Mouse (Mus musculus): ENCODE measurements around the gene Mipep. TPM values are rescaled to one million over a fixed set of nuclear protein-coding genes. Genes with fewer than 3 reads are reported as not detected.

Gene Mipep
- polyA plus RNA-seq, 2 experiments, result 13.1 to 21.4 TPM

DNA sequence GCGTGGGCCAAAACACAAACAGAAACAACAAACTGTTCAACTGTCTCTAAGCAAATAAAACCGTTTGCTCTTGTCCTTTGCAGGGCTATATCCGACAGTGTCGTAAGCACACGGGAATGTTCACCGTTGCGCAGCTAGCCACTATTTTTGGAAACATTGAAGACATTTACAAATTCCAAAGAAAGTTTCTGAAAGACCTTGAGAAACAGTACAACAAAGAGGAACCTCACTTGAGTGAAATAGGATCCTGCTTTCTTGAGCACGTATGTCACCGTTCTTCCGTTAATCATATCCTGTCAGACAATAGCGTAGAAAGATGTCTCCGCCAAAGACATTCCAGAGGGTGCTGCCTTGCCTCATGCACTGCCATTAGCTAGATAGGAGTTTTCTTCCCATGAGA is 34.5 kb upstream of the Mipep start:
- WGBS, result 87% methylated on average over 12 of the region's 12 CpGs
- Histone ChIP-seq H3K4me1 (ENCODE audit: control insufficient read depth, insufficient read depth, low read length) (no peaks in the 10 kb centered on the region), H3K4me2 (replicated peaks; ENCODE audit: low read depth, low read length, severe bottlenecking) (no peak overlapping the region), H3K36me3 (ENCODE audit: control insufficient read depth, insufficient read depth, low read length) (0 out of 2 replicates have a peak, but pooled peaks cover 3% of the 10 kb centered on the region), H3K9ac (ENCODE audit: low read depth, low read length, severe bottlenecking) (no peak overlapping the region), H3K4me3 (replicated peaks; ENCODE audit: low read length) (no peak overlapping the region), H3K27me3 (ENCODE audit: control insufficient read depth, insufficient read depth, low read length) (no peaks in the 10 kb centered on the region), H3K9me3 (ENCODE audit: control insufficient read depth, low read length) (no peaks in the 10 kb centered on the region), H3K27ac (replicated peaks; ENCODE audit: low read depth, low read length) (no peak overlapping the region)
- no peak for TF ChIP-seq POLR2A (IDR thresholded peaks at IDR 0.05; ENCODE audit: borderline replicate concordance, extremely low read depth, insufficient read depth, insufficient read length)
- DNase-seq (ENCODE audit: low spot score) (no peak), ATAC-seq (ENCODE audit: low FRiP score, low read depth) (no peak)

DNA sequence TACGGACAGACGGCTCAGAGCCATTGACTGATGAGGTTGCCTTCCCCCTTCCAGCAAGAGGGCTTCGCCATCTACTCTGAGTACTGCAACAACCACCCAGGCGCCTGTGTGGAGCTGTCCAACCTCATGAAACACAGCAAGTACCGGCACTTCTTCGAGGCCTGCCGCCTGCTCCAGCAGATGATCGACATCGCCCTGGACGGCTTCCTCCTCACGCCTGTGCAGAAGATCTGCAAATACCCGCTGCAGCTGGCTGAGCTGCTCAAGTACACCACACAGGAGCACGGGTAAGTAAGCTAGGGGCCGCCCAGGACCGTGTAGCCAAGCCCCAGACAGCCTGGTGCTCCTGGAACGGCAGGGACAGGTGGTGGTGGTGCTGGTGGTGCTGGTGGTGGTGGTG is 32.8 kb upstream of the Mipep start:
- 85% methylated on average over 16 of the region's 16 CpGs for WGBS
- H3K9me3 ChIP-seq (ENCODE audit: control insufficient read depth, low read length), result no peaks in the 10 kb centered on the region
- DNase-seq (ENCODE audit: low spot score), result no peak

DNA sequence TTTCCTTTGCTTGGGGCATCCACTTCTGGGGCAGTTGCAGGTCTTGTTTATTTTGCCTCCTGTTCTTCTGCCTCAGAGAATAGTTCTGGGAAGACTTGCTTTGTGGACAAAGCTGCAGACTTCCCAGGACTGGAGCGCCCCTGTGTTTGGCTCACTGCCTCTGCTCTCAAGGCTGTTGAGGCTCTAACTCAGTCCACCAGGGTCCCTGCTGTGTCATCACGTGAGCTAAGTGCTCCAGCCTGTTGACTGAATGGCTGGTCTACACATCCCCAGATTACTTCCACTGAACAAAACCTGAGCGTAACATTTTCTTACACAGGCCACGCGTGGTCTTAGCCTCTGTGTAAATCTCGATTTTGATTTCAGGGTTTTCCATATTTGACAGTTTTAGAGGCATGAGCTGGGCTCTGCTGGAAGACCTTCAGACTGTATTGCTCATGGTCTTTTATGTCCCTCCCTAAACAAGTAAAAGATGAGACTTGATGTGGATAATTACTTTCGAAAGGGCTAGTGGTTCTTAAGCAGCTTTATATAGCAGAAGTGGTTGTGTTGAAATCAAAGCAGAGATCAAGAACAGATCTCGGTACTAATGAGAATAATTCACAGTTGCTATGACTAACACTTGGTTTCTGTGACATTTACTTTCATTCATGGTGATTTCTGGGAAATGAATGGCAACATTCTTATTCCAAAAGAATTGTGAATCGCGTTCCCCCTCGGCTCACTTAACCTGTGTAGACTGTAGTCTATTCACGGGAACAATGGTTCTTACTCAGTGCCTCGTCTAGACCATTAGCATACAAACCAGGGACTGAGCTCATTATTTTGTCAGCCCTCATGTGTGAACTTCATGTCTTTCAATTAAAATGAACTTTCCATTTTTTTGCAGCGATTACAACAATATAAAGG is 31.2 kb upstream of the Mipep start:
- H3K4me3 ChIP-seq (replicated peaks; ENCODE audit: low read length), result no peak overlapping the region
- H3K9me3 ChIP-seq (ENCODE audit: control insufficient read depth, low read length), result no peaks in the 10 kb centered on the region
- no peak overlapping the region for H3K9ac ChIP-seq (ENCODE audit: low read depth, low read length, severe bottlenecking)
- no peak for ATAC-seq (ENCODE audit: low FRiP score, low read depth)
- H3K4me1 ChIP-seq (ENCODE audit: control insufficient read depth, insufficient read depth, low read length), result no peaks in the 10 kb centered on the region
- H3K36me3 ChIP-seq (ENCODE audit: control insufficient read depth, insufficient read depth, low read length), result 0 out of 2 replicates have a peak, but pooled peaks cover 5% of the 10 kb centered on the region
- H3K4me2 ChIP-seq (replicated peaks; ENCODE audit: low read depth, low read length, severe bottlenecking), result no peak overlapping the region
- 81% methylated on average over 14 of the region's 14 CpGs for WGBS
- H3K27me3 ChIP-seq (ENCODE audit: control insufficient read depth, insufficient read depth, low read length), result no peaks in the 10 kb centered on the region
- H3K27ac ChIP-seq (replicated peaks; ENCODE audit: low read depth, low read length), result no peak overlapping the region
- TF ChIP-seq POLR2A (IDR thresholded peaks at IDR 0.05; ENCODE audit: borderline replicate concordance, extremely low read depth, insufficient read depth, insufficient read length), result no peak
- no peak for DNase-seq (ENCODE audit: low spot score)

More for the DNA sequence above, 32.8 kb upstream of the Mipep start:
- H3K36me3 ChIP-seq (ENCODE audit: control insufficient read depth, insufficient read depth, low read length), result 0 out of 2 replicates have a peak, but pooled peaks cover 6% of the 10 kb centered on the region
- no peak for TF ChIP-seq POLR2A (IDR thresholded peaks at IDR 0.05; ENCODE audit: borderline replicate concordance, extremely low read depth, insufficient read depth, insufficient read length)
- H3K9ac ChIP-seq (ENCODE audit: low read depth, low read length, severe bottlenecking), result no peak overlapping the region
- H3K27ac ChIP-seq (replicated peaks; ENCODE audit: low read depth, low read length), result no peak overlapping the region
- H3K4me3 ChIP-seq (replicated peaks; ENCODE audit: low read length), result no peak overlapping the region
- no peaks in the 10 kb centered on the region for H3K4me1 ChIP-seq (ENCODE audit: control insufficient read depth, insufficient read depth, low read length)
- no peak overlapping the region for H3K4me2 ChIP-seq (replicated peaks; ENCODE audit: low read depth, low read length, severe bottlenecking)
- ATAC-seq (ENCODE audit: low FRiP score, low read depth), result no peak
- H3K27me3 ChIP-seq (ENCODE audit: control insufficient read depth, insufficient read depth, low read length), result no peaks in the 10 kb centered on the region

DNA sequence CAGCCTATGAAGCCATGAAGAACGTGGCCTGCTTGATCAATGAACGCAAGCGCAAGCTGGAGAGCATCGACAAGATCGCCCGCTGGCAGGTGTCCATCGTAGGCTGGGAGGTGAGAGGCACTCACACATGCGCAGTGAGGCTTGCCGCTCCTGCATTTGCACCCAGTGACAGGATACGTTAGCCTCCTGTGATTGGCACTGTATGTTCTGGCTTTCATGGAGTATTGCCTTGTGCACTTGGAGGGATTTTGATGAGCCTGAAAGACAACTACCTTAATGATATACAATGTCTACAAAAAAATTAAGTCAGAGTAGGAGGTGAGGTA is 30.6 kb upstream of the Mipep start:
- no peak overlapping the region for H3K4me3 ChIP-seq (replicated peaks; ENCODE audit: low read length)
- no peak for TF ChIP-seq POLR2A (IDR thresholded peaks at IDR 0.05; ENCODE audit: borderline replicate concordance, extremely low read depth, insufficient read depth, insufficient read length)
- DNase-seq (ENCODE audit: low spot score) (no peak), ATAC-seq (ENCODE audit: low FRiP score, low read depth) (no peak)
- H3K4me2 ChIP-seq (replicated peaks; ENCODE audit: low read depth, low read length, severe bottlenecking), result no peak overlapping the region
- no peak overlapping the region for H3K9ac ChIP-seq (ENCODE audit: low read depth, low read length, severe bottlenecking)
- H3K4me1 ChIP-seq (ENCODE audit: control insufficient read depth, insufficient read depth, low read length), result no peaks in the 10 kb centered on the region
- H3K27ac ChIP-seq (replicated peaks; ENCODE audit: low read depth, low read length), result no peak overlapping the region
- H3K36me3 ChIP-seq (ENCODE audit: control insufficient read depth, insufficient read depth, low read length), result 0 out of 2 replicates have a peak, but pooled peaks cover 5% of the 10 kb centered on the region
- no peaks in the 10 kb centered on the region for H3K27me3 ChIP-seq (ENCODE audit: control insufficient read depth, insufficient read depth, low read length)
- H3K9me3 ChIP-seq (ENCODE audit: control insufficient read depth, low read length), result no peaks in the 10 kb centered on the region
- WGBS, result 90% methylated on average over 10 of the region's 10 CpGs

DNA sequence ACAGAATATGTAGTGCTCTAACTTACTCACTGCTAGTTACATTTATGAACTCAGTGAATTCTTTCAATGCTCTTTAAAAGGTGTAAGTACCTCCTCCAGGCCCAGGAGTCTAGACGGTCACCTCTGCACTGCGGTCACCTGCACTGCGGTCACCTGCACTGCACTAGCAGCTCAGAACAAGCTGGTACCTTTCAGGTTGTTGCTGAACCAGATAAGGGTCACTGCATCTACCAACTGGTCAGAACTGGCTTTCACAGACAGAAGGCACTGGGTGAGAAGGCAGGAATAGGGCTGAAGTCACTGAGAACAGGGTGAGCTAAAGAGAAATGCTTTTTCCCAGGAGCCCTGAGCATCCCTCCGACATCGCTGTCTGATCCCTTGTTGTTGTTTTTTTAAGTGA is 29.7 kb upstream of the Mipep start:
- ATAC-seq (ENCODE audit: low FRiP score, low read depth) (no peak), DNase-seq (ENCODE audit: low spot score) (no peak)
- no peaks in the 10 kb centered on the region for H3K4me1 ChIP-seq (ENCODE audit: control insufficient read depth, insufficient read depth, low read length)
- peaks cover 5% of the 10 kb centered on the region; the same call in 1 of the 2 replicates for H3K36me3 ChIP-seq (ENCODE audit: control insufficient read depth, insufficient read depth, low read length)
- no peak for TF ChIP-seq POLR2A (IDR thresholded peaks at IDR 0.05; ENCODE audit: borderline replicate concordance, extremely low read depth, insufficient read depth, insufficient read length)
- no peak overlapping the region for H3K9ac ChIP-seq (ENCODE audit: low read depth, low read length, severe bottlenecking)
- 93% methylated on average over 5 of the region's 5 CpGs for WGBS
- no peaks in the 10 kb centered on the region for H3K9me3 ChIP-seq (ENCODE audit: control insufficient read depth, low read length)
- H3K27me3 ChIP-seq (ENCODE audit: control insufficient read depth, insufficient read depth, low read length), result no peaks in the 10 kb centered on the region
- no peak overlapping the region for H3K4me3 ChIP-seq (replicated peaks; ENCODE audit: low read length)
- H3K4me2 ChIP-seq (replicated peaks; ENCODE audit: low read depth, low read length, severe bottlenecking), result no peak overlapping the region
- H3K27ac ChIP-seq (replicated peaks; ENCODE audit: low read depth, low read length), result no peak overlapping the region
